Mouse (Mus musculus): ENCODE results near the gene Myoz1. TPM values are rescaled to one million over a fixed set of nuclear protein-coding genes. Genes with fewer than 3 reads are reported as not detected.

Myoz1 gene
- polyA plus RNA-seq, 1 experiment from 2014 or later: not detected

DNA sequence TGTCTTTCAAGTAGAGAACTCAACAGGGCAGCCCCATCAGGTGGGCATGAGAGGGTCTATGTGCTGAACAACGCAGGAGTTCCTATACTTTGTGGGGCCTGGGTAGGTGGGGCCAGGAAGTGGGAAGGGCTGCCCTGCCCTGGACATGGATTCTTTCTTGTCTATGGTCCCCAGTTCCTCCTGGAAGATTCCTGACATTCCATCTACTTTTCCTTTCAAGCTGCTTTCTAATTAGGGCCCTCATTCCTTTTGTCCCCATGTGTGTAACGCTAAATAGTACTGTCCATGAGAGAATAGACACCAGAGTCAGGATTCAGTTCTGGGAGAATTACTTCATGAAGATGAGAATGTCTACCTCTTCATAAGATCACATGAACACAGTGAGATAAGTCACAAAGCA, 7.3 kb upstream of the Myoz1 start:
- Histone ChIP-seq H3K27me3 (replicated peaks; ENCODE audit: control insufficient read depth, insufficient read depth, low read length) (no peaks in the 10 kb centered on the region), H3K4me2 (ENCODE audit: low read length) (no peak overlapping the region), H3K27ac (ENCODE audit: low read depth, low read length) (no peak overlapping the region), H3K4me1 (ENCODE audit: control insufficient read depth, insufficient read depth, low read length) (peaks cover 6% of the 10 kb centered on the region; the same call in 1 of the 2 replicates), H3K4me3 (ENCODE audit: low read depth, low read length) (no peak overlapping the region), H3K9me3 (replicated peaks; ENCODE audit: control insufficient read depth, low read length) (no peaks in the 10 kb centered on the region), H3K36me3 (ENCODE audit: control insufficient read depth, insufficient read depth, low read length) (no peaks in the 10 kb centered on the region), H3K9ac (ENCODE audit: low read length) (no peak overlapping the region)
- no peak for DNase-seq (ENCODE audit: low spot score)
- no peak for ATAC-seq
- 67% methylated on average over 2 of the region's 2 CpGs for WGBS

DNA sequence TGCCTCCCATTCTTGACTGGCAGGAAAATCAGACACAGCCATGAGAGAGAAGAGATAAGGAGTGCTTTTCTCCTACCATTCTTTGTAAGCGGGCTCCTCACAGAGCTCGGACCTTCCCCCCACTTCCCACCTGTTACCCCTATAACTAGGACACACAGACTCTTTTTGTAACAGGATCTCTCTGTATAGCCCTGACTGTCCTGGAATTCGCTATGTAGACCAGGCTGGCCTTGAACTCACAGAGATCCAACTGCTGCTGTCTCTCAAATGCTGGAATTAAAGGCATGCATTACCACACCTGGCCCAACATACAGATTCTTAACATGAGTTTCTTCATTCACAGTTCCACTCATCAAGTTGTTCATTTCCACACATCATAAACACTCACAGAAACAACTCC, 6.4 kb upstream of the Myoz1 start:
- Histone ChIP-seq H3K4me2 (ENCODE audit: low read length) (no peak overlapping the region), H3K27ac (ENCODE audit: low read depth, low read length) (no peak overlapping the region), H3K36me3 (ENCODE audit: control insufficient read depth, insufficient read depth, low read length) (no peaks in the 10 kb centered on the region), H3K4me3 (ENCODE audit: low read depth, low read length) (no peak overlapping the region), H3K27me3 (replicated peaks; ENCODE audit: control insufficient read depth, insufficient read depth, low read length) (no peaks in the 10 kb centered on the region), H3K4me1 (ENCODE audit: control insufficient read depth, insufficient read depth, low read length) (peaks cover 6% of the 10 kb centered on the region; the same call in 1 of the 2 replicates), H3K9ac (ENCODE audit: low read length) (no peak overlapping the region), H3K9me3 (replicated peaks; ENCODE audit: control insufficient read depth, low read length) (no peaks in the 10 kb centered on the region)
- ATAC-seq (no peak), DNase-seq (ENCODE audit: low spot score) (no peak)
- 85% methylated on average over 3 of the region's 3 CpGs for WGBS

DNA sequence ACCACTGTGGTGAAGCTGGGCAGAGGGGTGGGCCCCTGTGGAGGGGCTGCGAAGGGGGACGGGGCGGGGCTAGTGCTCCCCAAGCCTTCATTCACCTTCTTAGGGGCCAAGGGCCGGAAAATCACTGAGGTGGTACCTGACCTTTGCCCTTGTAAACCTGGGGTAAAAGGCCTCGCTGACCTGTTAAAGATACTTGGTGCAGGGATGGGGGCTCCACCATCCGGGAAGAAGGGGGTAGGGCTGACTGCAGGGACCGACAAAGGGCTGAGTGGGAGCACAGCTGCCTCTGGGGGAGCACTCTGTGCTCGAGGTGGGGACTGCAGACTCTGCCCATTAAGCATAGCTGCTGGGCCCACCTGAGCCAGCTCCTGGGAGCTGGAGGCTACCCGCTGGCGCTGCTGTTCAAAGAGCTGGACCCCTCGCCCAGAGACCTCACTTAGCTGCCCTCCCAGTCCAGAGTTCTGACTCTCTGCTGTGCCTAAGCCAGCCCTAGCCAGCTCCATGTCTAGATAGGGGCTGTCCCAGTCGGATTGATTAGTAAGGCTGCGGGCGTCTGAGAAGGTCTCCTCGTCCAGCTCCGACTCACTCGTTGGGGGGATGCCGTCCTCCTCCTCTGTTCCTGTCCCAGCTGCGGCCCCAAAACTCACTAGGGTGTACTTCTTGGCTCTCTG, 5.5 kb upstream of the Myoz1 start:
- Histone ChIP-seq H3K27me3 (replicated peaks; ENCODE audit: control insufficient read depth, insufficient read depth, low read length) (no peaks in the 10 kb centered on the region), H3K4me3 (ENCODE audit: low read depth, low read length) (peak overlapping the region; percentile 54), H3K4me1 (ENCODE audit: control insufficient read depth, insufficient read depth, low read length) (peaks cover 6% of the 10 kb centered on the region; the same call in 1 of the 2 replicates), H3K4me2 (ENCODE audit: low read length) (peak overlapping the region; percentile 93), H3K9me3 (replicated peaks; ENCODE audit: control insufficient read depth, low read length) (no peaks in the 10 kb centered on the region), H3K36me3 (ENCODE audit: control insufficient read depth, insufficient read depth, low read length) (no peaks in the 10 kb centered on the region), H3K9ac (ENCODE audit: low read length) (peak overlapping the region; percentile 79), H3K27ac (ENCODE audit: low read depth, low read length) (peak overlapping the region; percentile 65)
- 16% methylated on average over 19 of the region's 19 CpGs for WGBS
- peak; percentile 30 for ATAC-seq
- DNase-seq (ENCODE audit: low spot score): peak; percentile 6

DNA sequence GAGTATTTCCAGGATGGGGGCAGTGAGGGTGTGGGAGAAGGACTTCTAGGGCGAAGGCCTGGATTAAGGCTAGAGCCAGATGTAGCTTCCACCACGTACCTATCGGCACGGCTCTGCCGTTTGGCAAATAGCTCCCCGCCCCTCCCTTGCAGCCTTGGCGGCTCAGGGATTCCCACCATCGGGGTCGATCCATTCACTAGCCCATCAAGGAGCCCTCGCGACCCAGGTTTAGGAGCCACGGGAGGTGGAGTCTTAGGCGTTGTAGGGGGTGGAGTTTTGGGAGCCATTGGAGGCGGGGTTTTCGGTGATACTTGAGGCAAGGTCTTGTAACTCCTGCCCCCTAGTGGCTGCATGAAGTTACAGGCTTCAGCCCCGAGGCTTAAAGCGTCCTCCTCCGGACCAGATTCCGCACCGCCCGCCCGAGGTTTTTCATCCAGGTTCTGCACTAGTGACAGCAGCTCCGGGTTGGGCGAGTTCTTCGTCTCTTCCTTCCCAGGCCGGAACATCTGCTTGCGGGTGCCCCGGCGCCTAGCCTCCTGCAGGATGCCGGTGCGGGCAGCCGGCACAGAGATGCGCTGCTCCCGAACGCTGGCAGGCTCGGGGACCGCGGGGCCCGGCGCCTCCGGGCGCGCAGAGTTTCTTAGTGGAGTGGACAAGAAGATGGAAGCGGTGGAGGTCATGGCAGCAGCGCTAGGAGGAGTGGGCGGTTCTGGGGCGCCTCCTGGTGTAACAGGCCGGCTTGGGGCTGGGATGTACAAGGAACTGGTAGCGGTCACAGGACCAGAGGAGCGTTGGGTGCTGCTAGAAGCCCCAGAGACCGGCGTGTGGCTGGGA, 4.7 kb upstream of the Myoz1 start:
- Histone ChIP-seq H3K4me1 (ENCODE audit: control insufficient read depth, insufficient read depth, low read length) (peaks cover 6% of the 10 kb centered on the region; the same call in 1 of the 2 replicates), H3K4me2 (ENCODE audit: low read length) (peak overlapping the region; percentile 93), H3K36me3 (ENCODE audit: control insufficient read depth, insufficient read depth, low read length) (no peaks in the 10 kb centered on the region), H3K27me3 (replicated peaks; ENCODE audit: control insufficient read depth, insufficient read depth, low read length) (no peaks in the 10 kb centered on the region), H3K9ac (ENCODE audit: low read length) (peak overlapping the region; percentile 79), H3K9me3 (replicated peaks; ENCODE audit: control insufficient read depth, low read length) (no peaks in the 10 kb centered on the region), H3K27ac (ENCODE audit: low read depth, low read length) (peak overlapping the region; percentile 65), H3K4me3 (ENCODE audit: low read depth, low read length) (peak overlapping the region; percentile 54)
- DNase-seq (ENCODE audit: low spot score): peak; percentile 99
- 2% methylated on average over 52 of the region's 52 CpGs for WGBS
- peak; percentile 90 for ATAC-seq

DNA sequence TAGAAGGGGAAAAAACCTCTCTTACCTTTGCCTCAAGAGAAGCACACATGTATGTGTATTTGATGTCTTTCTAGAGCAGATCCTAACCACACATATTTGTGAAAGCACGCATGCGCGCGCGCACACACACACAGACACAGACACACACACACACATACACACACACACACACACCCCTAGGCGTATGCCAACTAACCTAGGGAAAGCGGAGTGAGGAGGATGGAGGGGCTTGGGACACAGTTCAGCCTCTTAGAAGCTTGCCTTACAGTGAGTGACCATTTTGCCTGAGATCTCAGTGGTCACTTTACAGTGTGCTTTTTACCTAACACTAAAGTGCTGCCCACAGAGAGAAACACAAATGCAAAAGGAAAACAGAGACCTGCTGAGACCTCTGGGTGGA, 3.3 kb upstream of the Myoz1 start:
- WGBS: 96% methylated on average over 7 of the region's 7 CpGs
- H3K4me2 ChIP-seq (ENCODE audit: low read length): no peak overlapping the region
- no peak for DNase-seq (ENCODE audit: low spot score)
- H3K9me3 ChIP-seq (replicated peaks; ENCODE audit: control insufficient read depth, low read length): no peaks in the 10 kb centered on the region
- ATAC-seq: no peak
- no peak overlapping the region for H3K4me3 ChIP-seq (ENCODE audit: low read depth, low read length)
- H3K4me1 ChIP-seq (ENCODE audit: control insufficient read depth, insufficient read depth, low read length): peaks cover 6% of the 10 kb centered on the region; the same call in 1 of the 2 replicates
- no peaks in the 10 kb centered on the region for H3K27me3 ChIP-seq (replicated peaks; ENCODE audit: control insufficient read depth, insufficient read depth, low read length)
- no peak overlapping the region for H3K9ac ChIP-seq (ENCODE audit: low read length)
- no peak overlapping the region for H3K27ac ChIP-seq (ENCODE audit: low read depth, low read length)
- H3K36me3 ChIP-seq (ENCODE audit: control insufficient read depth, insufficient read depth, low read length): no peaks in the 10 kb centered on the region

DNA sequence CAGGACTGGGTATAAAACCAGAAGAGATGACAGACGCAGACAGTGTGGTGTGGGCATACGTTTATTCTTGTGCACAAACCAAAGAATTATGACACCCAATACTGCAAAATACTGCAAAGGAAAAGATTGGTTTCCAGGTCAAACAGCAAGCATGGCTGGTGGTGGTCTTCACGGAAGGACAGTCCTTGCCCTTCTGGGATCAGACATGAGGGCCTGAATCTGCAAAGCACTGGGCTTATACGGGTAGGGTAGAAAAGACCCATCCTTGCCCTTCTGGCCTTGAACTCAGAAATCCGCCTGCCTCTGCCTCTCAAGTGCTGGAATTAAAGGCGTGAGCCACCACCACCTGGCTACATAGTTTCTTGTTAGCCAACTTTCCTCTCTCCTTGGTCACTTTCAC, 2.6 kb upstream of the Myoz1 start:
- ATAC-seq: no peak
- Histone ChIP-seq H3K27ac (ENCODE audit: low read depth, low read length) (no peak overlapping the region), H3K27me3 (replicated peaks; ENCODE audit: control insufficient read depth, insufficient read depth, low read length) (no peaks in the 10 kb centered on the region), H3K9ac (ENCODE audit: low read length) (no peak overlapping the region; the same call in 1 of the 2 replicates), H3K4me2 (ENCODE audit: low read length) (no peak overlapping the region), H3K36me3 (ENCODE audit: control insufficient read depth, insufficient read depth, low read length) (no peaks in the 10 kb centered on the region), H3K9me3 (replicated peaks; ENCODE audit: control insufficient read depth, low read length) (no peaks in the 10 kb centered on the region), H3K4me1 (ENCODE audit: control insufficient read depth, insufficient read depth, low read length) (peaks cover 6% of the 10 kb centered on the region; the same call in 1 of the 2 replicates), H3K4me3 (ENCODE audit: low read depth, low read length) (no peak overlapping the region)
- DNase-seq (ENCODE audit: low spot score): no peak
- WGBS: 85% methylated on average over 6 of the region's 6 CpGs

DNA sequence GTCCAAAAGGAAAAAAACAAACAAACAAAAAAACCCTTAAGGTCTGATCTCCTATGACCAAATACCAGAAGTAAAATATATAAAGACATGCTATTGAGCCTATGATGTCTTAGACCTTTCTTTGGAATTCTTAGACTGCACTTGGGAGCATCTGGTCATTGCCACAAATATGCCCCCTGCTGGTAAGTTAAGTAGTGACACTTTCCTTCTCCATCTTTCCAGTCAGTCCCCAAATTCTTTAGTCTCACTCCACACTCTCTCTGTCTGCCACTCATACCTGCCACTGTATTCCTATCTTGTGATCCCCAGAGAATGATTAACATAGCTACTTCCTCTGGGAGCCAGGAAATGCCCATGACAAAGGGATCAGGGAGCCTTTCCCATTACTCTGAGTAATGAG, 2.0 kb upstream of the Myoz1 start:
- Histone ChIP-seq H3K4me3 (ENCODE audit: low read depth, low read length) (no peak overlapping the region), H3K27ac (ENCODE audit: low read depth, low read length) (no peak overlapping the region), H3K9ac (ENCODE audit: low read length) (no peak overlapping the region; the same call in 1 of the 2 replicates), H3K9me3 (replicated peaks; ENCODE audit: control insufficient read depth, low read length) (no peaks in the 10 kb centered on the region), H3K36me3 (ENCODE audit: control insufficient read depth, insufficient read depth, low read length) (no peaks in the 10 kb centered on the region), H3K4me1 (ENCODE audit: control insufficient read depth, insufficient read depth, low read length) (peaks cover 6% of the 10 kb centered on the region; the same call in 1 of the 2 replicates), H3K4me2 (ENCODE audit: low read length) (no peak overlapping the region), H3K27me3 (replicated peaks; ENCODE audit: control insufficient read depth, insufficient read depth, low read length) (no peaks in the 10 kb centered on the region)
- ATAC-seq (no peak), DNase-seq (ENCODE audit: low spot score) (peak; percentile 80)

DNA sequence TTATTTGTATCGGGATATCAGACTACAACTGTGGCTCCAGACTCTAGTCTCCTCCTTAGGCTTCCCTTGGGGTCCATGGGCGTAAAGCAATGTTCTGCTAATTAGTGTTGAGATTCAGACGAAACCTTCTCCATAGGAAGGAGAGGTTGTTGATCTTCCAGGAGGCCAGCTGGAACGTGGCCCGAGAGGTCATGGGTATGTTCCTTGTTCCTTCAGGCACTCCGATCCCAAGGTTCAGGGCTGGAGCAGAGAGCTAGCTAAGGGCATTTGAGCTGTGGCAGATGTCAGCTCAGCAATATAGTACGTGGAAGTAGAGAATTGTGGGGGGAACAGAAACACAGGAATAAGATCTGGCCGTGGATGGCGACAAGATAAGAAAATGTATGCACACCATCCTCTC, 609 bp downstream of the Myoz1 start:
- Histone ChIP-seq H3K9ac (ENCODE audit: low read length) (no peak overlapping the region), H3K4me3 (ENCODE audit: low read depth, low read length) (no peak overlapping the region), H3K4me1 (ENCODE audit: control insufficient read depth, insufficient read depth, low read length) (no peaks in the 10 kb centered on the region), H3K4me2 (ENCODE audit: low read length) (no peak overlapping the region), H3K27ac (ENCODE audit: low read depth, low read length) (no peak overlapping the region), H3K27me3 (replicated peaks; ENCODE audit: control insufficient read depth, insufficient read depth, low read length) (no peaks in the 10 kb centered on the region), H3K36me3 (ENCODE audit: control insufficient read depth, insufficient read depth, low read length) (no peaks in the 10 kb centered on the region), H3K9me3 (replicated peaks; ENCODE audit: control insufficient read depth, low read length) (no peaks in the 10 kb centered on the region)
- ATAC-seq (no peak), DNase-seq (ENCODE audit: low spot score) (no peak)
- WGBS: 82% methylated on average over 9 of the region's 9 CpGs
